Mouse (Mus musculus) testis, postnatal 10 days (tissue): Measurements from ENCODE around the gene Shisa3.

Source experiments
- DNase-seq: peaks from one replicate; pipeline ENCODE4 v3.0.0; 2021; ENCODE audit warnings: low spot score

Shisa3 gene

GRCm38 (mm10) chr5:67607804-67608673, at the start of gene Shisa3:
Shisa3 (plus strand) TSS chr5:67607882.
- peak; percentile 59 for DNase-seq

- DNase-seq = no peak
Observed at GRCm38 (mm10) chr5:67558644-67559043, 49.0 kb upstream of the Shisa3 start.

GRCm38 (mm10) chr5:67559063-67559462, 48.6 kb upstream of the Shisa3 start:
- no peak for DNase-seq

- no peak for DNase-seq
Observed at GRCm38 (mm10) chr5:67572552-67573155, 35.0 kb upstream of the Shisa3 start.

GRCm38 (mm10) chr5:67574039-67574438, 33.6 kb upstream of the Shisa3 start:
- no peak for DNase-seq

GRCm38 (mm10) chr5:67575705-67576104, 32.0 kb upstream of the Shisa3 start:
- DNase-seq = no peak

GRCm38 (mm10) chr5:67579725-67580633, 27.7 kb upstream of the Shisa3 start:
- DNase-seq = no peak

- DNase-seq = no peak
Observed at GRCm38 (mm10) chr5:67595070-67595469, 12.6 kb upstream of the Shisa3 start.

- DNase-seq = no peak
Observed at GRCm38 (mm10) chr5:67595629-67596028, 12.1 kb upstream of the Shisa3 start.

- no peak for DNase-seq
Observed at GRCm38 (mm10) chr5:67599935-67600334, 7.7 kb upstream of the Shisa3 start.

- DNase-seq = peak; percentile 12
Observed at GRCm38 (mm10) chr5:67605951-67606350, 1.7 kb upstream of the Shisa3 start.

GRCm38 (mm10) chr5:67606916-67607803, 522 bp upstream of the Shisa3 start:
- DNase-seq = peak; percentile 40

GRCm38 (mm10) chr5:67608674-67609519, 1.2 kb downstream of the Shisa3 start:
- no peak for DNase-seq

- no peak for DNase-seq
Observed at GRCm38 (mm10) chr5:67609520-67609837, 1.8 kb downstream of the Shisa3 start.

- peak; percentile 12 for DNase-seq
Observed at GRCm38 (mm10) chr5:67621230-67621629, 13.5 kb downstream of the Shisa3 start.

- DNase-seq = peak; percentile 12
Observed at GRCm38 (mm10) chr5:67628180-67628940, 20.7 kb downstream of the Shisa3 start.

GRCm38 (mm10) chr5:67629440-67629839, 21.8 kb downstream of the Shisa3 start:
- DNase-seq = peak; percentile 22

GRCm38 (mm10) chr5:67629861-67630260, 22.2 kb downstream of the Shisa3 start:
- DNase-seq = peak; percentile 8

GRCm38 (mm10) chr5:67631261-67631660, 23.6 kb downstream of the Shisa3 start:
- peak; percentile 26 for DNase-seq
